ENCODE assay signal across 8 mouse cellular contexts in the genomic region with DNA sequence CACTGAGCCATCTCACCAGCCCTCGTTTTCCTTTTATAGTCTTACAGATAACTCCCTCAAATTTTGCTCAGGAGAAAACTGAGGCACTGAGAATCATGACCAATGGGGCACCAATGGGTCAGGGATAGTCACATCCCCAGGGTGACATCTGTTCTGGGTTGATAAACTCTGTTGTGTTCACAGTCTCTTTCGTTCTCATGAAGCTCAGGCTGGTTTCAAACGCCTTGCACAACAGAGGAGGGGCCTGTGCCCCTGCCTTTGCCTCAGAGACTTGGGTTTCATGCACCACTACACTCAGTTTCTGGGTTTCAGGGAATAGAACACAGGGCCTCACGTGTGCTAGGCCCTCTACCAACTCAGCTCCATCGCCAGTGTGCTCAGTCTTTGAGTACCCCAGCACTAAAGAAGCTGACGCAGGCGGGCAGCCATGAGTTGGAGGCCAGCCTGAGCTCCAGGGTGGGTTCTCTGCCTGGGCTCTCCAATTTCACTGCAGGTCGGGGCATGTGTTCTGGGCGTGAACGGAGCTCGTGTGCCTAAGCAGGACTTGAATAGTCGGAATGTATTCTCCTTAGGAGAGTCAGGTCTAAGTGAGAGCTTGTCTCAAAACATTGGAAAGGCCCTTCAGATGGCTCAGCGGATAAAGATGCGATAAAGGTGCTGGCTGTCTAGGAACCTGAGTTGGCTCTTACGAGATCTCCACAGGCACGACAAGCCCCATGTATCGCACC. TPM values are rescaled to one million over a fixed set of nuclear protein-coding genes. Genes with fewer than 3 reads are reported as not detected.
DNase-seq lines count a peak whose midpoint lies in the region; ATAC-seq and TF ChIP-seq lines count a peak whose summit lies in the region.

No protein-coding gene starts in this region.

- no peak for DNase-seq in left cerebral cortex, adult 2 months (ENCODE audit: extremely low spot score in 1 of 2, low spot score in 2 of 2)
- DNase-seq in left cerebral cortex, postnatal 25 days (ENCODE audit: low spot score in 2 of 2) = no peak
- peak; percentile 89 for DNase-seq in c-Kit-positive CD71-positive TER-119-negative erythroid progenitor cells, embryonic 14.5 days (ENCODE audit: low read depth)
- DNase-seq in heart, postnatal 0 days (ENCODE audit: low spot score) = no peak
- no peak for DNase-seq in natural killer cell, adult 2 months (ENCODE audit: low spot score in 2 of 2)
- no peak for DNase-seq in adrenal gland, adult 18-20 months (ENCODE audit: low spot score in 2 of 2)
- DNase-seq in kidney, adult 18-20 months = no peak

- no peaks in the 10 kb centered on the region for H3K9me3 ChIP-seq in heart, postnatal 0 days (replicated peaks; ENCODE audit: control insufficient read depth, low read length)

- no peaks in the 10 kb centered on the region for H3K27me3 ChIP-seq in heart, postnatal 0 days (ENCODE audit: control insufficient read depth, insufficient read depth, low read length)

- TF ChIP-seq EP300 in heart, postnatal 0 days (IDR thresholded peaks at IDR 0.05; ENCODE audit: low read depth) = no peak

- peak overlapping the region; percentile 25; the same call in 1 of the 2 replicates for H3K9ac ChIP-seq in heart, postnatal 0 days (replicated peaks; ENCODE audit: low read depth, low read length)

- 16% methylated on average over 17 of the region's 17 CpGs for WGBS in heart, postnatal 0 days

- intact Hi-C loops in left cerebral cortex, adult 2 months (cut with DNase I) = no loop called here
- intact Hi-C loops in left cerebral cortex, postnatal 25 days (cut with DNase I) = loop anchor here (2.0 kb wide), 1 partner anchor 22 kb away; a partner anchor contains a TSS

- peak overlapping the region; percentile 93 for H3K4me2 ChIP-seq in heart, postnatal 0 days (ENCODE audit: low read depth, low read length)

- H3K27ac ChIP-seq in left cerebral cortex, adult 2 months = peak overlapping the region; percentile 87
- peak overlapping the region; percentile 75 for H3K27ac ChIP-seq in heart, postnatal 0 days (ENCODE audit: low read depth)

- peak; percentile 6; the same call in 1 of the 2 replicates for ATAC-seq in heart, postnatal 0 days (ENCODE audit: insufficient read depth, low read depth)
- ATAC-seq in megakaryocyte-erythroid progenitor cell, adult 5-6 weeks (replicated peaks; ENCODE audit: low FRiP score, low TSS enrichment, poor library complexity, severe bottlenecking) = peak; percentile 67

- peaks cover 20% of the 10 kb centered on the region for H3K4me1 ChIP-seq in heart, postnatal 0 days (ENCODE audit: control insufficient read depth, insufficient read depth)

- peaks cover 22% of the 10 kb centered on the region for H3K36me3 ChIP-seq in heart, postnatal 0 days (replicated peaks; ENCODE audit: control insufficient read depth, insufficient read depth, low read length)

- no peak for TF ChIP-seq CTCF in left cerebral cortex, adult 2 months (IDR thresholded peaks at IDR 0.05)
- TF ChIP-seq CTCF in heart, postnatal 0 days (IDR thresholded peaks at IDR 0.05; ENCODE audit: low read depth) = no peak

- H3K4me3 ChIP-seq in left cerebral cortex, adult 2 months = peak overlapping the region; percentile 89
- H3K4me3 ChIP-seq in heart, postnatal 0 days (ENCODE audit: low read depth, low read length) = peak overlapping the region; percentile 99

RNA-seq across cellular contexts. Expression of a gene that starts 0.7 kb away (rescaled TPM):
- 10 to 100 TPM; 45.3 to 49.5 TPM for total RNA-seq in left cerebral cortex, adult 2 months (2021)
- total RNA-seq in left cerebral cortex, postnatal 25 days (2021) = 10 to 100 TPM; 40.7 to 49.2 TPM
- total RNA-seq in heart, postnatal 0 days (2014; rRNA removed; ENCODE audit: low replicate concordance) = 41.2 and 67.4 TPM in 2 replicates
- 53.6 and 56.1 TPM in 2 replicates for polyA plus RNA-seq in heart, postnatal 0 days (2015; fragmentation: Nextera tagmentation; extraction: Ambion mirVana)
- total RNA-seq in megakaryocyte-erythroid progenitor cell, adult 5-6 weeks (2014; fragmentation: Nextera tagmentation) = 8.9 and 13.9 TPM in 2 replicates
- total RNA-seq in megakaryocyte-erythroid progenitor cell, adult 5-6 weeks (2017) = 11.9 and 25.7 TPM in 2 replicates
- 10 to 100 TPM; 39.9 to 52.6 TPM for total RNA-seq in adrenal gland, adult 18-20 months (2021)

RNA-seq across cellular contexts. Expression of a gene that starts 16.2 kb away (rescaled TPM):
- 1 to 10 TPM; 6.8 to 8.3 TPM for total RNA-seq in left cerebral cortex, adult 2 months (2021)
- total RNA-seq in left cerebral cortex, postnatal 25 days (2021) = 1 to 10 TPM; 7.8 to 8.3 TPM
- total RNA-seq in heart, postnatal 0 days (2014; rRNA removed; ENCODE audit: low replicate concordance) = not detected in 2 replicates
- 0.10 and 0.15 TPM in 2 replicates for polyA plus RNA-seq in heart, postnatal 0 days (2015; fragmentation: Nextera tagmentation; extraction: Ambion mirVana)
- total RNA-seq in megakaryocyte-erythroid progenitor cell, adult 5-6 weeks (2014; fragmentation: Nextera tagmentation) = 0.59 TPM in 1 of 2 replicates, not detected in the other
- 1.1 TPM in 1 of 2 replicates, not detected in the other for total RNA-seq in megakaryocyte-erythroid progenitor cell, adult 5-6 weeks (2017)
- total RNA-seq in adrenal gland, adult 18-20 months (2021) = 1 to 10 TPM in 1 of 2 experiments, under 1 TPM in 1; 0.50 to 1.0 TPM

RNA-seq across cellular contexts. Expression of a gene that starts 23.3 kb away (rescaled TPM):
- total RNA-seq in left cerebral cortex, adult 2 months (2021) = 10 to 100 TPM; 43.3 to 46.1 TPM
- 10 to 100 TPM; 34.6 to 35.7 TPM for total RNA-seq in left cerebral cortex, postnatal 25 days (2021)
- total RNA-seq in heart, postnatal 0 days (2014; rRNA removed; ENCODE audit: low replicate concordance) = 7.0 and 16.3 TPM in 2 replicates
- polyA plus RNA-seq in heart, postnatal 0 days (2015; fragmentation: Nextera tagmentation; extraction: Ambion mirVana) = 5.9 and 9.1 TPM in 2 replicates
- total RNA-seq in megakaryocyte-erythroid progenitor cell, adult 5-6 weeks (2014; fragmentation: Nextera tagmentation) = 50.7 and 81.7 TPM in 2 replicates
- 55.3 and 86.3 TPM in 2 replicates for total RNA-seq in megakaryocyte-erythroid progenitor cell, adult 5-6 weeks (2017)
- total RNA-seq in adrenal gland, adult 18-20 months (2021) = 10 to 100 TPM; 31.1 to 34.9 TPM

RNA-seq across cellular contexts. Expression of a gene that starts 25.3 kb away (rescaled TPM):
- 10 to 100 TPM; 53.0 to 53.7 TPM for total RNA-seq in left cerebral cortex, adult 2 months (2021)
- 10 to 100 TPM; 49.2 to 51.0 TPM for total RNA-seq in left cerebral cortex, postnatal 25 days (2021)
- 67.9 and 79.0 TPM in 2 replicates for total RNA-seq in heart, postnatal 0 days (2014; rRNA removed; ENCODE audit: low replicate concordance)
- polyA plus RNA-seq in heart, postnatal 0 days (2015; fragmentation: Nextera tagmentation; extraction: Ambion mirVana) = 42.7 and 45.7 TPM in 2 replicates
- total RNA-seq in megakaryocyte-erythroid progenitor cell, adult 5-6 weeks (2014; fragmentation: Nextera tagmentation) = 25.3 and 27.2 TPM in 2 replicates
- total RNA-seq in megakaryocyte-erythroid progenitor cell, adult 5-6 weeks (2017) = 32.7 and 39.8 TPM in 2 replicates
- 10 to 100 TPM; 44.9 to 51.2 TPM for total RNA-seq in adrenal gland, adult 18-20 months (2021)

RNA-seq across cellular contexts. Expression of a gene that starts 26.8 kb away (rescaled TPM):
- total RNA-seq in left cerebral cortex, adult 2 months (2021) = 10 to 100 TPM; 47.9 to 54.6 TPM
- total RNA-seq in left cerebral cortex, postnatal 25 days (2021) = 10 to 100 TPM; 54.4 to 58.4 TPM
- 67.4 and 103 TPM in 2 replicates for total RNA-seq in heart, postnatal 0 days (2014; rRNA removed; ENCODE audit: low replicate concordance)
- 65.8 and 67.5 TPM in 2 replicates for polyA plus RNA-seq in heart, postnatal 0 days (2015; fragmentation: Nextera tagmentation; extraction: Ambion mirVana)
- 5.7 and 7.4 TPM in 2 replicates for total RNA-seq in megakaryocyte-erythroid progenitor cell, adult 5-6 weeks (2014; fragmentation: Nextera tagmentation)
- 8.5 and 11.3 TPM in 2 replicates for total RNA-seq in megakaryocyte-erythroid progenitor cell, adult 5-6 weeks (2017)
- 10 to 100 TPM in 1 of 2 experiments, 1 to 10 TPM in 1; 9.1 to 11.8 TPM for total RNA-seq in adrenal gland, adult 18-20 months (2021)
